Mouse (Mus musculus) embryo, embryonic 10 days (tissue): ENCODE results near the gene Cep63.

Experiments
- DNase-seq: peaks from one replicate; pipeline ENCODE4 v3.0.0-alpha.2; 2015; ENCODE audit warnings: low spot score

Cep63 gene

GRCm38 (mm10) chr9:102558463-102558862, 67.9 kb downstream of the Cep63 start:
- DNase-seq: no peak

GRCm38 (mm10) chr9:102553781-102554180, 72.6 kb downstream of the Cep63 start:
- no peak for DNase-seq

DNA sequence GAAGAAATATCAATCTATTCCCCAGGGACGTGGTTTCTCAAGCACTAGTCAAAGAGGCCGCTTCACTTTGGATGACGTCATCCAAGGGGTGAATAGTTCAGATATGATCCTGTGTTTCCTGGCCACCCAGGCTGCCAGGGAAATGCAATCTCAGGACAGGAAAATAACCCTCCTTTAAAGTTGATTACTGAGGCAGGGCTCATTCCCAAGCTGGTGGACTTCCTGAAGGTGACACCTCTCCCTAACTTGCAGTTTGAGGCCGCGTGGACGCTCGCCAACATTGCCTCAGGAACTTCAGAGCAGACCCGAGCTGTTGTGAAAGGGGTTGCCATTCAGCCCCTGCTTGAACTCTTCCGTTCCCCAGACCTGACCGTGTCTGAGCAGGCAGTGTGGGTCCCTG, 74.6 kb downstream of the Cep63 start:
- DNase-seq: peak; percentile 28

DNA sequence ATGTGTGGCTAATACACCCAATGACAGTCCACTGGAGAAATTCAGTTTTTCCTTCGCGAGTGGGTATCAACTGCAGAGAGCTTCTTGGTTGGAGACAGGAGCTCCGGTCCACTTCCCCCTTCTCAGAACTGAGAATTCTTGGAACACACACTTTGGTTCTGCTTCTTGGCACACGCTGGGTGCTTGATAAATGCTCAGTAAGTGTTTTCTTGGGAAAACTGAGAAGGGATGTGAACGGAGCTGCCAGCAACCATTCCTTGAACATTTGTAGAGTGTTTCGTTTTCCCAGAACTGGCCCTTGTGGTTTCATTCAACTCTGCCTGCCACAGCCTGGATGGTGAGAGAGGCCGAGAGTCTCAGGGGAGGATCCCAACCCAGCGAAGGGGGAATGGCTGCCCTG, 77.1 kb downstream of the Cep63 start:
- no peak for DNase-seq

DNA sequence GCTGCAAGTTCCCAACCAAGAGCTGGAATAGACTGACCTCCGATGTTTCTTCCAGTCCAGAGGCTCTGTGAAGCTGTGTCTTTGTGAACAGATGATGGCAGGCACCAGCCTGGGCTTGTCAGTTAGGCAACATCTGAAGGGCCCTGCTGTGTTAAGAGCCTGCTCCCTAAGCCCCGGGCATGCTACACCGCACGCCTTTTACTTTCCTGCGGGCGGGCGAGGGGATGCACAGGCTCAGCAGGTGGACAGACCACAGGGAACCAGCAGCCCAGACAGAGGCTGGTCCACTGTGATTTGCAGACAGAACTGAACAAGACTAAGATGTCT, 79.3 kb downstream of the Cep63 start:
- no peak for DNase-seq

DNA sequence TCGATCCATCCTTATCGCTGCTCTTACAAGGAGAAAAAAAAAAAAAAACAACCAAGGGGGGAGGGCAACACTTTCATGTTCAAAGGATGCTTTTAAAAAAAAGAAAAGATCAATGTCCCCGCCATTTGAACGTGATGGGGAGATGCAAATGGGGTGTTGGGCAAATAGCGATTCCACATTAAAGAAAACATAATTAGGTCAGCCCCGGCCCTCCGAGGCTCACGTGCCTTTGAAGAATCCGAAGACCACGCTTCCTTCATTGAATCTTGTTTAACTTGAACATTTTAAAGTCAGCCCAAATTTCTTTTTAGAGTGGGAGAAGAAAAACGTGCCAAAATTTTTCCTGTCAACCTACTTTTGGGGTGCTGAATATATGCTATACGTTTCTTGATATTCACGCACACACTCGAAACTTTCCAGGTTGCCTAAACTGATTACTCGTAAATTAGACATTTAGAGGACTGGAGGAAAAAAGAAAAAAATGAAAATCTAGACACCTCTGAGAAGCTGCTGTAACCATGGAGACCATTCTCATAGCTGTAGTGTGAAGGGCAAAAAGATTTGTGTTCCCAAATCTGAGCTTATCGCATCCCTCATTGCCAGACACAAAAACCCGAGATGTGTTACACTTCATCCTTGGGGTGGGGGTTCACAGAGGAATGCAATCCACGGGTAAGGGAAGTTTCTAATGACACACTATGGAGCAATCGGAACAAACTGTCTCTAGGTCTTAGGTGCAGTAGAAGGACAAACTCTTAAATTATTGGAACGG, 79.9 kb downstream of the Cep63 start:
- no peak for DNase-seq

GRCm38 (mm10) chr9:102545406-102546255, 80.7 kb downstream of the Cep63 start:
- DNase-seq: peak; percentile 21

- DNase-seq: peak; percentile 92
Observed at GRCm38 (mm10) chr9:102544773-102545366, 81.5 kb downstream of the Cep63 start.

DNA sequence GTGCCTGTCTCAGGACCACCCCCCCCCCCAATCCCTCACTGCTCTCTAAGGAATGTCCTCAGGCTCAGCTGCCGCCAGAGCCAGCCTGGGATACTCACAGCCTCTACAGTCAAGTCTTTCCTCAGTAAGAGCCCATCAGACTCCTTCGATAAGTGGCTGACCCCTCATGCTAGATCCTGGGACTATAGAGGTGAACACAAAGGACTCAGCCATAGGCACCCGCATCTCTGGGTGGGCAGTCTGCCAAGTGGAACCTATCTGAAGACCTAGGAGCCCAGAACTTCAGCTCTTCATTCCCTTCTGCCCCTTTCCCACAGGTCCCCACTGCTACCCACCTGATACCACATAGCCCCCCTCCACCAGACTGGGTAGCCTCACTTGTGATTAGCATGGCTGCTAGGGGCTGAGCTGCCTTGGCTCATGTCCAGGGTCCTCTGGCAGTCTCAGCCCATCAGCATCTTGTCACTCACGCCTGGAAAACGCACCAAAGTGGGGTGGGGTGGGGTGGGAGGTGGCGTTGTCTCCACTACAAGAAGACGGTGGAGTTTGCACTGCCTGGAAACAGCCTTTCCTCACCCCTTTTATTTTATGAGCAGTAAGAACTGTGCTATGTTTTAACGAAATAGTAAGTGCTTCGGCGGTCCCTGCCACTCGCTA, 82.1 kb downstream of the Cep63 start:
- no peak for DNase-seq

GRCm38 (mm10) chr9:102543761-102544115, 82.6 kb downstream of the Cep63 start:
- no peak for DNase-seq

- DNase-seq: no peak
Observed at GRCm38 (mm10) chr9:102542540-102542939, 83.8 kb downstream of the Cep63 start.

GRCm38 (mm10) chr9:102541666-102542065, 84.7 kb downstream of the Cep63 start:
- no peak for DNase-seq

DNA sequence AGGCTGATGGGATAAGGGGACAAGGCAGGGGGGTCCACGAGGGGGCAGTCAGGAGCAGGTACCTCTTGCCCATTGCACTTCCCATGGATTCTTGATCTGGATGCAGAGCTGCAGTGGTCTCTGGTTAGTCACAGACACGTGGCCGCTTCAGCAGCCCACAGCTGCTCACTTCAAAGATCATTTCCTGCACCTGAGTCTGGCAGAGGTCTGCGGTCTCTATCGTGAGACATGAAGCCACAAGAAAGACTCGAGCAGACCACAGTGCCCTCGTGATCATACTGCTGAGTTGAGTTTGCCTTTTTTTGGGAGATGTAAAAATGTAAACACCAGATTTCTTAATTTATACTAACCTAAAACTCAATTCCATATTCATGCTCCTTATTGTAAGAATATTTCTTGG, 86.6 kb downstream of the Cep63 start:
- no peak for DNase-seq

DNA sequence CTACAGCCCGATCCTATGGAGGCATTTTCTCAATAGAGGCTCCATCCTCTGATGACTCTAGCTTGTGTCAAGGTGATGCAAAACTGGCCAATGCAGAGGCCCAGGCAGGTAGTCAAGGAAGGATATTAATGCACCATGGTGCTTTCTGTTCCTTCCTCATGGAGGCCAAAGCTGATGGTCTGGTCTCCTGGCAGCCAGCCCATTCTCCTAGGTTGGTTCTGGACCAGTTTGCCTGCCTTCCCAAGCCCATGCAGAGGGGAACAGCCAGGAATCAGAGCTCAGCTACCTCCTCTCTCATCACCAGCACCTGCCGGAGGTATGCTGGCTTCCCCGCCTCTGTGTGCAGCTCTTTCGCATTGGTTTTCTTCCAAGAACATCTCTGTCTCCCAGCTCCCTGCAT, 89.4 kb downstream of the Cep63 start:
- DNase-seq: no peak
